8 mouse cellular contexts compared by ENCODE assay signal in genomic region chr12:88709223-88709622, GRCm38 (mm10). TPM values are rescaled to one million over a fixed set of nuclear protein-coding genes. Genes with fewer than 3 reads are reported as not detected.
DNase-seq lines count a peak whose midpoint lies in the region; ATAC-seq lines count a peak whose summit lies in the region.

No protein-coding gene starts in this region.

- 0 out of 2 replicates have a peak, but pooled peaks have one; percentile 52 for ATAC-seq in embryonic facial prominence, embryonic 13.5 days (ENCODE audit: insufficient number of reproducible peaks, insufficient read depth, low FRiP score, low TSS enrichment, low read depth)
- peak; percentile 84; the same call in 1 of the 2 replicates for ATAC-seq in hindbrain, embryonic 16.5 days
- ATAC-seq in liver, embryonic 12.5 days = peak; percentile 52
- ATAC-seq in neural tube, embryonic 14.5 days (ENCODE audit: low read depth) = peak; percentile 77; the same call in 1 of the 2 replicates

- WGBS in embryonic facial prominence, embryonic 13.5 days = 8% methylated on average over 11 of the region's 11 CpGs
- 8% methylated on average over 11 of the region's 11 CpGs for WGBS in hindbrain, embryonic 16.5 days
- WGBS in liver, embryonic 12.5 days (ENCODE audit: insufficient replicate concordance) = 8% methylated on average over 11 of the region's 11 CpGs
- WGBS in neural tube, embryonic 14.5 days = 7% methylated on average over 11 of the region's 11 CpGs

- no peak overlapping the region for H3K9ac ChIP-seq in embryonic facial prominence, embryonic 13.5 days
- no peak overlapping the region for H3K9ac ChIP-seq in hindbrain, embryonic 16.5 days (ENCODE audit: low read depth, low read length)
- no peak overlapping the region for H3K9ac ChIP-seq in liver, embryonic 12.5 days
- no peak overlapping the region for H3K9ac ChIP-seq in neural tube, embryonic 14.5 days (replicated peaks; ENCODE audit: low read depth, low read length)

- no peak overlapping the region for H3K4me3 ChIP-seq in embryonic facial prominence, embryonic 13.5 days
- no peak overlapping the region for H3K4me3 ChIP-seq in hindbrain, embryonic 16.5 days (ENCODE audit: low read length)
- no peak overlapping the region for H3K4me3 ChIP-seq in liver, embryonic 12.5 days
- H3K4me3 ChIP-seq in neural tube, embryonic 14.5 days (ENCODE audit: low read depth, low read length) = no peak overlapping the region

- no peaks in the 10 kb centered on the region for H3K9me3 ChIP-seq in embryonic facial prominence, embryonic 13.5 days
- no peaks in the 10 kb centered on the region for H3K9me3 ChIP-seq in hindbrain, embryonic 16.5 days (ENCODE audit: control insufficient read depth, low read length)
- no peaks in the 10 kb centered on the region for H3K9me3 ChIP-seq in liver, embryonic 12.5 days (replicated peaks)
- H3K9me3 ChIP-seq in neural tube, embryonic 14.5 days (ENCODE audit: control insufficient read depth, low read length) = no peaks in the 10 kb centered on the region

- no peak overlapping the region for H3K27ac ChIP-seq in embryonic facial prominence, embryonic 13.5 days
- no peak overlapping the region for H3K27ac ChIP-seq in hindbrain, embryonic 16.5 days (ENCODE audit: low read depth, low read length)
- no peak overlapping the region for H3K27ac ChIP-seq in liver, embryonic 12.5 days
- no peak overlapping the region for H3K27ac ChIP-seq in neural tube, embryonic 14.5 days (ENCODE audit: low read depth, low read length)

- H3K27me3 ChIP-seq in embryonic facial prominence, embryonic 13.5 days = no peaks in the 10 kb centered on the region
- no peaks in the 10 kb centered on the region for H3K27me3 ChIP-seq in hindbrain, embryonic 16.5 days (replicated peaks; ENCODE audit: control insufficient read depth, insufficient read depth, low read length)
- no peaks in the 10 kb centered on the region for H3K27me3 ChIP-seq in liver, embryonic 12.5 days (replicated peaks)
- no peaks in the 10 kb centered on the region for H3K27me3 ChIP-seq in neural tube, embryonic 14.5 days (ENCODE audit: control insufficient read depth, insufficient read depth, low read length)

- no peaks in the 10 kb centered on the region for H3K36me3 ChIP-seq in embryonic facial prominence, embryonic 13.5 days
- no peaks in the 10 kb centered on the region for H3K36me3 ChIP-seq in hindbrain, embryonic 16.5 days (ENCODE audit: control insufficient read depth, insufficient read depth, low read length)
- H3K36me3 ChIP-seq in liver, embryonic 12.5 days = no peaks in the 10 kb centered on the region
- H3K36me3 ChIP-seq in neural tube, embryonic 14.5 days (ENCODE audit: control insufficient read depth, insufficient read depth, low read length) = no peaks in the 10 kb centered on the region

- H3K4me1 ChIP-seq in embryonic facial prominence, embryonic 13.5 days = no peaks in the 10 kb centered on the region
- H3K4me1 ChIP-seq in hindbrain, embryonic 16.5 days (ENCODE audit: control insufficient read depth, insufficient read depth, low read depth, low read length) = no peaks in the 10 kb centered on the region
- H3K4me1 ChIP-seq in liver, embryonic 12.5 days = no peaks in the 10 kb centered on the region
- no peaks in the 10 kb centered on the region for H3K4me1 ChIP-seq in neural tube, embryonic 14.5 days (ENCODE audit: control insufficient read depth, insufficient read depth, low read length)

- H3K4me2 ChIP-seq in embryonic facial prominence, embryonic 13.5 days = no peak overlapping the region
- H3K4me2 ChIP-seq in hindbrain, embryonic 16.5 days (ENCODE audit: low read length) = no peak overlapping the region
- no peak overlapping the region for H3K4me2 ChIP-seq in liver, embryonic 12.5 days
- no peak overlapping the region for H3K4me2 ChIP-seq in neural tube, embryonic 14.5 days (ENCODE audit: low read depth, low read length)

- DNase-seq in gastrocnemius, postnatal 10 days = peak; percentile 57
- no peak for DNase-seq in gastrocnemius, adult 8-10 months (ENCODE audit: low spot score in 2 of 2)
- peak; percentile 47 to 75 for DNase-seq in adrenal gland, adult (ENCODE audit: inconsistent age in 2 of 2, low spot score in 1 of 2)
- DNase-seq in B cell, adult 2 months = no peak

RNA-seq across cellular contexts. Expression of gene Nrxn3, which starts 13.5 kb away (rescaled TPM):
- 1 to 10 TPM in 1 of 2 experiments, under 1 TPM in 1; 0.92 to 1.4 TPM for total RNA-seq in gastrocnemius, postnatal 10 days (2021)
- total RNA-seq in gastrocnemius, adult 8-10 months (2022) = under 1 TPM; 0.05 to 0.25 (median 0.13) TPM
- polyA plus RNA-seq in embryonic facial prominence, embryonic 13.5 days (2015; fragmentation: Nextera tagmentation; extraction: Ambion mirVana) = 5.5 and 7.3 TPM in 2 replicates
- polyA plus RNA-seq in hindbrain, embryonic 16.5 days (2015; fragmentation: Nextera tagmentation; extraction: Ambion mirVana) = 98.5 and 99.6 TPM in 2 replicates
- polyA plus RNA-seq in liver, embryonic 12.5 days (2016; fragmentation: Nextera tagmentation; extraction: Ambion mirVana) = 1.4 and 1.9 TPM in 2 replicates
- polyA plus RNA-seq in neural tube, embryonic 14.5 days (2014; fragmentation: Nextera tagmentation; extraction: Ambion mirVana) = 118 and 159 TPM in 2 replicates

Comparison
In these comparisons a context has a peak if more than half of its experiments do, and no peak if none do; other contexts are left out.
1. DNase-seq: peak in gastrocnemius, postnatal 10 days (single experiment) and adrenal gland, adult (2 of 2); none in gastrocnemius, adult 8-10 months (0 of 2) and B cell, adult 2 months (0 of 2).
2. RNA of gene Nrxn3, which starts 13.5 kb away (polyA plus RNA-seq): 118 to 159 TPM in neural tube, embryonic 14.5 days and 98.5 to 99.6 TPM in hindbrain, embryonic 16.5 days; 5.5 to 7.3 TPM in embryonic facial prominence, embryonic 13.5 days and 1.4 to 1.9 TPM in liver, embryonic 12.5 days; every median in the first group is over 10 times any median in the second.
3. Peak in every context shown above with its lines, with median percentiles within 50 percentile points of each other: ATAC-seq.